8 mouse cellular contexts compared by ENCODE assay signal in genomic region chr10:30844191-30845010, GRCm38 (mm10). TPM values are rescaled to one million over a fixed set of nuclear protein-coding genes. Genes with fewer than 3 reads are reported as not detected.
DNase-seq lines count a peak whose midpoint lies in the region; ATAC-seq lines count a peak whose summit lies in the region.

No protein-coding gene starts in this region.

- H3K4me1 ChIP-seq in heart, embryonic 15.5 days (replicated peaks): peaks cover 16% of the 10 kb centered on the region
- H3K4me1 ChIP-seq in midbrain, embryonic 13.5 days (replicated peaks): peaks cover 29% of the 10 kb centered on the region

- peak overlapping the region; percentile 75 for H3K4me3 ChIP-seq in heart, embryonic 15.5 days
- H3K4me3 ChIP-seq in midbrain, embryonic 13.5 days (replicated peaks): peak overlapping the region; percentile 52

- peak overlapping the region; percentile 87 for H3K4me2 ChIP-seq in heart, embryonic 15.5 days
- peak overlapping the region; percentile 85 for H3K4me2 ChIP-seq in midbrain, embryonic 13.5 days (replicated peaks)

- peak overlapping the region; percentile 52 for H3K9ac ChIP-seq in heart, embryonic 15.5 days
- H3K9ac ChIP-seq in midbrain, embryonic 13.5 days (replicated peaks): 0 out of 2 replicates have a peak overlapping the region, but pooled peaks have one; percentile 32

- H3K9me3 ChIP-seq in heart, embryonic 15.5 days (replicated peaks): no peaks in the 10 kb centered on the region
- H3K9me3 ChIP-seq in midbrain, embryonic 13.5 days: no peaks in the 10 kb centered on the region

- H3K36me3 ChIP-seq in heart, embryonic 15.5 days: no peaks in the 10 kb centered on the region
- no peaks in the 10 kb centered on the region for H3K36me3 ChIP-seq in midbrain, embryonic 13.5 days

- ATAC-seq in heart, embryonic 15.5 days (replicated peaks; ENCODE audit: insufficient number of reproducible peaks, insufficient read depth, low FRiP score, low read depth): no peak; the same call in 1 of the 2 replicates
- ATAC-seq in midbrain, embryonic 13.5 days: peak; percentile 13

- WGBS in heart, embryonic 15.5 days: 8% methylated on average over 30 of the region's 30 CpGs
- WGBS in midbrain, embryonic 13.5 days: under 1% methylated on average over 30 of the region's 30 CpGs

- peaks cover 7% of the 10 kb centered on the region; the same call in 1 of the 2 replicates for H3K27me3 ChIP-seq in heart, embryonic 15.5 days
- H3K27me3 ChIP-seq in midbrain, embryonic 13.5 days: peaks cover 69% of the 10 kb centered on the region

- H3K27ac ChIP-seq in heart, embryonic 15.5 days: peak overlapping the region; percentile 92
- H3K27ac ChIP-seq in midbrain, embryonic 13.5 days: no peak overlapping the region

- peak; percentile 26 to 34 for DNase-seq in right cerebral cortex, postnatal 10 days (ENCODE audit: low spot score in 2 of 2)
- no peak for DNase-seq in right cerebral cortex, postnatal 36 days (ENCODE audit: low spot score in 2 of 2)
- peak; percentile 65 for DNase-seq in embryo, embryonic 11 days
- peak; percentile 25 for DNase-seq in kidney, postnatal 14 days
- no peak for DNase-seq in spleen, postnatal 14 days (ENCODE audit: low spot score in 2 of 2)
- DNase-seq in layer of hippocampus, adult 18-20 months (ENCODE audit: low spot score in 2 of 2): no peak

RNA-seq across cellular contexts. Expression of gene Hey2, which starts 1.8 kb away (rescaled TPM):
- polyA plus RNA-seq in heart, embryonic 15.5 days (2015; fragmentation: Nextera tagmentation; extraction: Ambion mirVana): 39.9 and 50.1 TPM in 2 replicates
- 3.3 and 3.6 TPM in 2 replicates for polyA plus RNA-seq in midbrain, embryonic 13.5 days (2015; fragmentation: Nextera tagmentation; extraction: Ambion mirVana)
- 1 to 10 TPM; 7.0 to 7.8 TPM for total RNA-seq in layer of hippocampus, adult 18-20 months (2021)

RNA-seq across cellular contexts. Expression of gene Ncoa7, which starts 41.3 kb away (rescaled TPM):
- polyA plus RNA-seq in heart, embryonic 15.5 days (2015; fragmentation: Nextera tagmentation; extraction: Ambion mirVana): 7.6 and 7.7 TPM in 2 replicates
- polyA plus RNA-seq in midbrain, embryonic 13.5 days (2015; fragmentation: Nextera tagmentation; extraction: Ambion mirVana): 11.3 and 11.9 TPM in 2 replicates
- total RNA-seq in layer of hippocampus, adult 18-20 months (2021): 100 to 1,000 TPM in 1 of 2 experiments, 10 to 100 TPM in 1; 94.7 to 100 TPM

Comparison
In these comparisons a context has a peak if more than half of its experiments do, and no peak if none do; other contexts are left out.
1. DNase-seq: peak in right cerebral cortex, postnatal 10 days (2 of 2), embryo, embryonic 11 days (single experiment) and kidney, postnatal 14 days (single experiment); none in right cerebral cortex, postnatal 36 days (0 of 2), spleen, postnatal 14 days (0 of 2) and layer of hippocampus, adult 18-20 months (0 of 2).